Mouse (Mus musculus): Measurements from ENCODE around the gene Epha1. TPM values are rescaled to one million over a fixed set of nuclear protein-coding genes. Genes with fewer than 3 reads are reported as not detected.

The Epha1 gene
- polyA plus RNA-seq, 1 experiment from 2014 or later = 1.8 TPM

GRCm38 (mm10) chr6:42349426-42350020 lies 23.5 kb downstream of the Epha1 start, which contains the start of gene Zyx:
Gene Zyx (plus strand): TSS chr6:42349630.
- Histone ChIP-seq H3K4me3 (ENCODE audit: low read depth, low read length) (peak within 1 kb of the TSS; percentile 80), H3K4me2 (ENCODE audit: low read depth, low read length) (peak within 1 kb of the TSS; percentile 79), H3K27ac (replicated peaks; ENCODE audit: low read depth, low read length) (peak within 1 kb of the TSS; percentile 93), H3K4me1 (ENCODE audit: control insufficient read depth, insufficient read depth, low read length) (peaks cover 4% of the 10 kb centered on the region), H3K36me3 (replicated peaks; ENCODE audit: control insufficient read depth, insufficient read depth, low read depth, low read length) (no peaks in the 10 kb centered on the region; the same call in 1 of the 2 replicates), H3K27me3 (ENCODE audit: control insufficient read depth, insufficient read depth, low read length) (no peaks in the 10 kb centered on the region), H3K9ac (replicated peaks; ENCODE audit: low read length) (peak within 1 kb of the TSS; percentile 86), H3K9me3 (replicated peaks; ENCODE audit: control insufficient read depth, low read length) (no peaks in the 10 kb centered on the region)
- 0% methylated on average over 24 of the region's 36 CpGs for WGBS
- ATAC-seq (replicated peaks; ENCODE audit: insufficient number of reproducible peaks, low FRiP score, low TSS enrichment, low read depth) (peak; percentile 95), DNase-seq (ENCODE audit: low spot score) (peak; percentile 90)

GRCm38 (mm10) chr6:42349006-42349425 lies 24.1 kb downstream of the Epha1 start:
- Histone ChIP-seq H3K27me3 (ENCODE audit: control insufficient read depth, insufficient read depth, low read length) (no peaks in the 10 kb centered on the region), H3K4me2 (ENCODE audit: low read depth, low read length) (peak overlapping the region; percentile 79), H3K36me3 (replicated peaks; ENCODE audit: control insufficient read depth, insufficient read depth, low read depth, low read length) (no peaks in the 10 kb centered on the region; the same call in 1 of the 2 replicates), H3K27ac (replicated peaks; ENCODE audit: low read depth, low read length) (peak overlapping the region; percentile 93), H3K9me3 (replicated peaks; ENCODE audit: control insufficient read depth, low read length) (no peaks in the 10 kb centered on the region), H3K9ac (replicated peaks; ENCODE audit: low read length) (peak overlapping the region; percentile 86), H3K4me3 (ENCODE audit: low read depth, low read length) (peak overlapping the region; percentile 80), H3K4me1 (ENCODE audit: control insufficient read depth, insufficient read depth, low read length) (peaks cover 4% of the 10 kb centered on the region)
- ATAC-seq (replicated peaks; ENCODE audit: insufficient number of reproducible peaks, low FRiP score, low TSS enrichment, low read depth) = no peak; the same call in 1 of the 2 replicates
- peak; percentile 80 for DNase-seq (ENCODE audit: low spot score)
- WGBS = 0% methylated on average over 11 of the region's 11 CpGs

- H3K4me3 ChIP-seq (ENCODE audit: low read depth, low read length) = peak overlapping the region; percentile 80; the same call in 1 of the 2 replicates
- H3K4me2 ChIP-seq (ENCODE audit: low read depth, low read length) = no peak overlapping the region; the same call in 1 of the 2 replicates
- H3K36me3 ChIP-seq (replicated peaks; ENCODE audit: control insufficient read depth, insufficient read depth, low read depth, low read length) = no peaks in the 10 kb centered on the region; the same call in 1 of the 2 replicates
- H3K27me3 ChIP-seq (ENCODE audit: control insufficient read depth, insufficient read depth, low read length) = no peaks in the 10 kb centered on the region
- 37% methylated on average over 12 of the region's 12 CpGs for WGBS
- peaks cover 4% of the 10 kb centered on the region for H3K4me1 ChIP-seq (ENCODE audit: control insufficient read depth, insufficient read depth, low read length)
- ATAC-seq (replicated peaks; ENCODE audit: insufficient number of reproducible peaks, low FRiP score, low TSS enrichment, low read depth) (no peak), DNase-seq (ENCODE audit: low spot score) (no peak)
- no peak overlapping the region for H3K27ac ChIP-seq (replicated peaks; ENCODE audit: low read depth, low read length)
- H3K9me3 ChIP-seq (replicated peaks; ENCODE audit: control insufficient read depth, low read length) = no peaks in the 10 kb centered on the region
- no peak overlapping the region; the same call in 1 of the 2 replicates for H3K9ac ChIP-seq (replicated peaks; ENCODE audit: low read length)
These were observed 24.6 kb downstream of the Epha1 start for GRCm38 (mm10) chr6:42348281-42349005.

- Histone ChIP-seq H3K4me2 (ENCODE audit: low read depth, low read length) (no peak overlapping the region), H3K27me3 (ENCODE audit: control insufficient read depth, insufficient read depth, low read length) (no peaks in the 10 kb centered on the region), H3K9ac (replicated peaks; ENCODE audit: low read length) (no peak overlapping the region), H3K4me1 (ENCODE audit: control insufficient read depth, insufficient read depth, low read length) (no peaks in the 10 kb centered on the region), H3K4me3 (ENCODE audit: low read depth, low read length) (no peak overlapping the region), H3K36me3 (replicated peaks; ENCODE audit: control insufficient read depth, insufficient read depth, low read depth, low read length) (no peaks in the 10 kb centered on the region), H3K27ac (replicated peaks; ENCODE audit: low read depth, low read length) (no peak overlapping the region), H3K9me3 (replicated peaks; ENCODE audit: control insufficient read depth, low read length) (no peaks in the 10 kb centered on the region)
- ATAC-seq (replicated peaks; ENCODE audit: insufficient number of reproducible peaks, low FRiP score, low TSS enrichment, low read depth) (no peak), DNase-seq (ENCODE audit: low spot score) (no peak)
- WGBS = 94% methylated on average over 1 of the region's 1 CpGs
These were observed 28.8 kb downstream of the Epha1 start for GRCm38 (mm10) chr6:42344255-42344654.

- DNase-seq (ENCODE audit: low spot score) = no peak
- H3K4me2 ChIP-seq (ENCODE audit: low read depth, low read length) = no peak overlapping the region
- H3K27ac ChIP-seq (replicated peaks; ENCODE audit: low read depth, low read length) = no peak overlapping the region
- WGBS = 83% methylated on average over 9 of the region's 9 CpGs
- ATAC-seq (replicated peaks; ENCODE audit: insufficient number of reproducible peaks, low FRiP score, low TSS enrichment, low read depth) = no peak
- H3K27me3 ChIP-seq (ENCODE audit: control insufficient read depth, insufficient read depth, low read length) = no peaks in the 10 kb centered on the region
- no peak overlapping the region for H3K9ac ChIP-seq (replicated peaks; ENCODE audit: low read length)
- no peaks in the 10 kb centered on the region for H3K4me1 ChIP-seq (ENCODE audit: control insufficient read depth, insufficient read depth, low read length)
- no peaks in the 10 kb centered on the region for H3K9me3 ChIP-seq (replicated peaks; ENCODE audit: control insufficient read depth, low read length)
- no peak overlapping the region for H3K4me3 ChIP-seq (ENCODE audit: low read depth, low read length)
- H3K36me3 ChIP-seq (replicated peaks; ENCODE audit: control insufficient read depth, insufficient read depth, low read depth, low read length) = no peaks in the 10 kb centered on the region
These were observed 29.5 kb downstream of the Epha1 start for GRCm38 (mm10) chr6:42343361-42344120.

GRCm38 (mm10) chr6:42342171-42342570 lies 30.9 kb downstream of the Epha1 start:
- H3K4me1 ChIP-seq (ENCODE audit: control insufficient read depth, insufficient read depth, low read length) = no peaks in the 10 kb centered on the region
- DNase-seq (ENCODE audit: low spot score) (no peak), ATAC-seq (replicated peaks; ENCODE audit: insufficient number of reproducible peaks, low FRiP score, low TSS enrichment, low read depth) (no peak)
- H3K4me3 ChIP-seq (ENCODE audit: low read depth, low read length) = no peak overlapping the region
- H3K9ac ChIP-seq (replicated peaks; ENCODE audit: low read length) = no peak overlapping the region
- 74% methylated on average over 1 of the region's 1 CpGs for WGBS
- no peak overlapping the region for H3K4me2 ChIP-seq (ENCODE audit: low read depth, low read length)
- H3K27ac ChIP-seq (replicated peaks; ENCODE audit: low read depth, low read length) = no peak overlapping the region
- no peaks in the 10 kb centered on the region for H3K27me3 ChIP-seq (ENCODE audit: control insufficient read depth, insufficient read depth, low read length)
- no peaks in the 10 kb centered on the region for H3K36me3 ChIP-seq (replicated peaks; ENCODE audit: control insufficient read depth, insufficient read depth, low read depth, low read length)
- no peaks in the 10 kb centered on the region for H3K9me3 ChIP-seq (replicated peaks; ENCODE audit: control insufficient read depth, low read length)

- ATAC-seq (replicated peaks; ENCODE audit: insufficient number of reproducible peaks, low FRiP score, low TSS enrichment, low read depth) (no peak), DNase-seq (ENCODE audit: low spot score) (no peak)
- H3K9ac ChIP-seq (replicated peaks; ENCODE audit: low read length) = no peak overlapping the region
- 72% methylated on average over 5 of the region's 5 CpGs for WGBS
- no peak overlapping the region for H3K4me3 ChIP-seq (ENCODE audit: low read depth, low read length)
- H3K27ac ChIP-seq (replicated peaks; ENCODE audit: low read depth, low read length) = no peak overlapping the region
- no peaks in the 10 kb centered on the region for H3K27me3 ChIP-seq (ENCODE audit: control insufficient read depth, insufficient read depth, low read length)
- no peak overlapping the region for H3K4me2 ChIP-seq (ENCODE audit: low read depth, low read length)
- no peaks in the 10 kb centered on the region for H3K4me1 ChIP-seq (ENCODE audit: control insufficient read depth, insufficient read depth, low read length)
- no peaks in the 10 kb centered on the region for H3K9me3 ChIP-seq (replicated peaks; ENCODE audit: control insufficient read depth, low read length)
- no peaks in the 10 kb centered on the region for H3K36me3 ChIP-seq (replicated peaks; ENCODE audit: control insufficient read depth, insufficient read depth, low read depth, low read length)
These were observed 33.1 kb downstream of the Epha1 start for GRCm38 (mm10) chr6:42339981-42340380.
